Mouse (Mus musculus) embryonic facial prominence, embryonic 14.5 days (tissue): ENCODE measurements around the gene Spp2. TPM values are rescaled to one million over a fixed set of nuclear protein-coding genes. Genes with fewer than 3 reads are reported as not detected.

ENCODE experiments used
- ATAC-seq: fragments of 200-750 bp; cut with Nextera tagmentation; 2 replicates; pipeline ENCODE4 v1.8.0; 2017; ENCODE audit warnings: low read depth, moderate number of reproducible peaks, moderate TSS enrichment
- DNase-seq: peaks from one replicate; pipeline ENCODE4 v3.0.0-alpha.2; 2015; ENCODE audit warnings: low spot score
- H3K27ac ChIP-seq: fragments of 300-500 bp; sonication (generic); replicated peaks from 2 replicates; pipeline ENCODE4 v1.5.1; 2014; ENCODE audit warnings: low read depth, mild to moderate bottlenecking, low read length, moderate library complexity
- H3K27me3 ChIP-seq: fragments of 300-500 bp; sonication (generic); replicated peaks from 2 replicates; pipeline ENCODE4 v1.6.1; 2014; ENCODE audit warnings: low read length; ENCODE audit not compliant: control insufficient read depth, insufficient read depth
- H3K36me3 ChIP-seq: fragments of 300-500 bp; sonication (generic); 2 replicates; pipeline ENCODE4 v1.6.1; 2014; ENCODE audit warnings: low read length, mixed read lengths; ENCODE audit not compliant: control insufficient read depth, insufficient read depth
- H3K4me1 ChIP-seq: fragments of 300-500 bp; sonication (generic); 2 replicates; pipeline ENCODE4 v1.6.1; 2014; ENCODE audit warnings: antibody characterized with exemption, low read length; ENCODE audit not compliant: control insufficient read depth, insufficient read depth
- H3K4me2 ChIP-seq: fragments of 300-500 bp; sonication (generic); 2 replicates; pipeline ENCODE4 v1.6.1; 2014; ENCODE audit warnings: low read depth, mild to moderate bottlenecking, low read length, moderate library complexity, mixed read lengths
- H3K4me3 ChIP-seq: fragments of 300-500 bp; sonication (generic); 2 replicates; pipeline ENCODE4 v1.5.1; 2014; ENCODE audit warnings: low read depth, mild to moderate bottlenecking, low read length
- H3K9ac ChIP-seq: fragments of 300-500 bp; sonication (generic); 2 replicates; pipeline ENCODE4 v1.6.1; 2014; ENCODE audit warnings: low read depth, mild to moderate bottlenecking, low read length, moderate library complexity, mixed read lengths
- H3K9me3 ChIP-seq: fragments of 300-500 bp; sonication (generic); 2 replicates; pipeline ENCODE4 v1.6.1; 2016; ENCODE audit warnings: low read length; ENCODE audit not compliant: control insufficient read depth
- WGBS: fragments of 180-500 bp; shearing (Covaris S2); extraction: QIAGEN DNeasy Blood & Tissue Kit; methylation state at CpG from one replicate; pipeline ENCODE4 v1.1.7; 2014; 5-methylcytosine and 5-hydroxymethylcytosine counted together
- polyA plus RNA-seq: library from polyadenylated mRNA; unstranded; fragments of >200 nt; fragmentation: Nextera tagmentation; extraction: Ambion mirVana; gene quantifications from 2 replicates; pipeline ENCODE4 v1.2.1, GENCODE M21; 2014

Gene Spp2
- polyA plus RNA-seq, 1 experiment from 2014 or later, result 0.18 TPM

- no peak overlapping the region for H3K9ac ChIP-seq
Measured at GRCm38 (mm10) chr1:88456451-88457072, 49.8 kb downstream of the Spp2 start.

DNA sequence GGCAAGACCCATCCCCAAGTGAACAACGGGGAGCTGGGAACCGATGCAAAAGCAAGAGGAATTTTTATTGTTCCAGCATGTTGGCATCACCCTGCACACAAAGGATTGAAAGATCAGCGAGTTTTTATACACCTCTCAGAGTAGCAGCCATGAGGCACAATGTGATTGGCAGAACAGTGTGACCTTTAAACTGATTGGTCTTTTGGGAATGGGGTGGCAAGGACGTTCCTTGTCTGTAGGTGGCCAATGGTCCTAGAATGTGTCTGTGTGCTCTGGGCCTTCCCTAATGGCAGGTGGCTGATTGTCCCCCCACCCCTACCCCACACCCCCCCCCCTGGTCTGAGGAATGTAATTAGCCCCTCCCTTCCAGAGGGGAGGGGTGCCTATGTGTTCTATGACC is 52.4 kb downstream of the Spp2 start:
- no peak overlapping the region for H3K4me2 ChIP-seq
- no peak for ATAC-seq
- no peaks in the 10 kb centered on the region for H3K36me3 ChIP-seq
- H3K4me1 ChIP-seq, result peaks cover 16% of the 10 kb centered on the region
- H3K27ac ChIP-seq, result no peak overlapping the region
- DNase-seq, result no peak
- H3K4me3 ChIP-seq, result no peak overlapping the region
- 0 out of 2 replicates have a peak, but pooled peaks cover 3% of the 10 kb centered on the region for H3K9me3 ChIP-seq
- no peak overlapping the region for H3K9ac ChIP-seq
- WGBS, result 87% methylated on average over 4 of the region's 4 CpGs
- H3K27me3 ChIP-seq, result no peaks in the 10 kb centered on the region

More at GRCm38 (mm10) chr1:88456451-88457072, 49.8 kb downstream of the Spp2 start:
- Histone ChIP-seq H3K9me3 (0 out of 2 replicates have a peak, but pooled peaks cover 3% of the 10 kb centered on the region), H3K36me3 (no peaks in the 10 kb centered on the region), H3K27ac (no peak overlapping the region), H3K4me3 (no peak overlapping the region), H3K27me3 (no peaks in the 10 kb centered on the region), H3K4me2 (no peak overlapping the region), H3K4me1 (no peaks in the 10 kb centered on the region)
- WGBS, result 45% methylated on average over 14 of the region's 14 CpGs
- ATAC-seq, result peak; percentile 92
- DNase-seq, result peak; percentile 86

- 0 out of 2 replicates have a peak, but pooled peaks cover 3% of the 10 kb centered on the region for H3K9me3 ChIP-seq
- no peak overlapping the region for H3K27ac ChIP-seq
- peaks cover 16% of the 10 kb centered on the region for H3K4me1 ChIP-seq
- 84% methylated on average over 5 of the region's 5 CpGs for WGBS
- H3K4me2 ChIP-seq, result no peak overlapping the region
- ATAC-seq (no peak), DNase-seq (no peak)
- H3K27me3 ChIP-seq, result no peaks in the 10 kb centered on the region
- H3K9ac ChIP-seq, result no peak overlapping the region
- H3K36me3 ChIP-seq, result no peaks in the 10 kb centered on the region
- no peak overlapping the region for H3K4me3 ChIP-seq
Measured at GRCm38 (mm10) chr1:88459655-88460054, 52.9 kb downstream of the Spp2 start.

- Histone ChIP-seq H3K27me3 (no peaks in the 10 kb centered on the region), H3K9ac (no peak overlapping the region), H3K27ac (no peak overlapping the region), H3K4me2 (no peak overlapping the region), H3K9me3 (0 out of 2 replicates have a peak, but pooled peaks cover 3% of the 10 kb centered on the region), H3K36me3 (no peaks in the 10 kb centered on the region), H3K4me1 (peaks cover 16% of the 10 kb centered on the region), H3K4me3 (no peak overlapping the region)
- ATAC-seq (no peak), DNase-seq (no peak)
- WGBS, result 53% methylated on average over 1 of the region's 1 CpGs
Measured at GRCm38 (mm10) chr1:88461096-88461495, 54.3 kb downstream of the Spp2 start.

DNA sequence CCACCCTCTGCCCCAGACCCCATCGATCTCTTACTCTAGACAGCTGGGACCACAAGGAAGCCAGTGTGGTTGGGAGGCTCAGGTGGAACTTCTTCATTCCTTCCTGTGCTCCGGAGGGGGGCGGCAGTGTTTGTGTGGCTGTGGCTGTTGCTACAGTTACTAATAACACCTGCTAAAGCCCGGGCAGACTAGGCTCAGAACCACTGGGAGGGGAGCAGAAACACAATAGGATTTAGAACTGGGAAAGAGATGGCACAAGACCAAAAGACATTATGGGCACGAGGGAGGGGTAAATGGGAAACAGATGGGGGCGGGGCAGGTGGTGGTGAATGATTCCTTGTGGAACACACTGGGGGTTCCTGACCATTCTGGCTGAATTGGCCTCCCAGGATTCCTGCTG is 55.7 kb downstream of the Spp2 start:
- H3K4me1 ChIP-seq, result peaks cover 16% of the 10 kb centered on the region
- 0 out of 2 replicates have a peak, but pooled peaks cover 3% of the 10 kb centered on the region for H3K9me3 ChIP-seq
- ATAC-seq (peak; percentile 81), DNase-seq (peak; percentile 80)
- no peaks in the 10 kb centered on the region for H3K27me3 ChIP-seq
- no peak overlapping the region for H3K4me3 ChIP-seq
- 27% methylated on average over 6 of the region's 6 CpGs for WGBS
- H3K4me2 ChIP-seq, result no peak overlapping the region
- H3K9ac ChIP-seq, result no peak overlapping the region
- 0 out of 2 replicates have a peak overlapping the region, but pooled peaks have one; percentile 2 for H3K27ac ChIP-seq
- H3K36me3 ChIP-seq, result no peaks in the 10 kb centered on the region

- Histone ChIP-seq H3K4me1 (peaks cover 16% of the 10 kb centered on the region), H3K9ac (no peak overlapping the region), H3K36me3 (no peaks in the 10 kb centered on the region), H3K27me3 (no peaks in the 10 kb centered on the region), H3K9me3 (0 out of 2 replicates have a peak, but pooled peaks cover 3% of the 10 kb centered on the region), H3K4me2 (no peak overlapping the region), H3K27ac (0 out of 2 replicates have a peak overlapping the region, but pooled peaks have one; percentile 2), H3K4me3 (no peak overlapping the region)
- 77% methylated on average over 3 of the region's 3 CpGs for WGBS
- DNase-seq (no peak), ATAC-seq (no peak)
Measured at GRCm38 (mm10) chr1:88463241-88463640, 56.5 kb downstream of the Spp2 start.

DNA sequence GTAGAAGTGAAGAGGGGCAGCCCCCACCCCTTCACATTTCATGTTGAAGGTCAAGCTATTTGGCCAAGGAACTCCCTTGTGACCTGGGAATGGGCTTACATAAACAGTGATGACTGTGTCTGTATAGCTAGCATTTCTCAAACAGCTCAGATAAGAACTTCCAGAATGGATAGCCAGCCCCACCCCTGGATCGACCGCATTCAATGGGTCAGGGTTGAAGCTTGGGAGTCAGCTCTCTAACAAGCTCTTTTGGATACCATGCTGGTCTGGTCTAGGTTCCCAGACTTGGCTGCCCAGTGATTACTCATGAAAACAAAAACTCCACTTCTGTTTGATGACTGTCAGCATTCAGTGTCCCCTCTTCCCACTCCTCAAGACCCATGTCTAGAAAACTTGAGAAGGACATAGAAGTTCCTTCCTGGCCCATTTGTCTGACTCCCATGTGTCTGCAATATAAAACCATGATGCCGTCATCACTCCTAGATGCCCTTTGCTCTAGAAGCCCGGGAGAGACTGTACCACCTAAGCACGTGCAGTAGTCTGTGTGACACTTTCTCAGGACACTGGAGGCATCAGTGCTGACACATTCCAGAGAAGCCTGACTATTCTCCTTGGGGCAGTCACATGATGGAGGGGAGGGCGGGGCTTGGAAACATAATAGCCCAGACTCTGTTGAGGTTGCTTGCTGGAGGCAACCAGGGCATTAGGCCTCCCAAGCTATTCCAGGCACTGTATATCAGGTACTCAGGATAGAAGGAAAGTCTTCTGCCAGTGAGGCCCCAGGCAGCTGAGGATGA is 57.5 kb downstream of the Spp2 start:
- H3K36me3 ChIP-seq, result no peaks in the 10 kb centered on the region
- no peaks in the 10 kb centered on the region for H3K27me3 ChIP-seq
- H3K4me1 ChIP-seq, result peaks cover 16% of the 10 kb centered on the region
- no peak for ATAC-seq
- no peaks in the 10 kb centered on the region for H3K9me3 ChIP-seq
- H3K9ac ChIP-seq, result no peak overlapping the region
- no peak overlapping the region for H3K27ac ChIP-seq
- 73% methylated on average over 6 of the region's 6 CpGs for WGBS
- no peak overlapping the region for H3K4me3 ChIP-seq
- DNase-seq, result no peak
- H3K4me2 ChIP-seq, result no peak overlapping the region

DNA sequence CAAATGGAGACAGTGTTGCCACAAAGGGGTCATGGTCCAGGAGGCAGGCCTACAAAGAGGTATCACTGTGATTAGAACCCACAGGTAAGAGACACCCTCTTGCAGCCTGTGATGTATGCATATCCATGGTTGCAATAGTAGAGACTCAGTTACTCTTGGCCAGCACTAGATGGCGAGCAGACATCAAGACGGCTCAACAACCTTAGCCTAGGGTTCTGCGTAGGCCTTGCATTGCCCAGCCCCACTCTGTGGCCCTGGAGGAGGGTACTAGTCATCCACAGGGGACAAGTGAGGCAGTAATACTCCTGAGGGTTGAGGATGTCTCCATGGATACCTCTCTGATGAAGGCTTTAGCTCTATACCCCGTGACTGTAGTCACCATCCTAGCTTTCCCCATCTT is 59.0 kb downstream of the Spp2 start:
- DNase-seq, result peak; percentile 34
- H3K4me1 ChIP-seq, result peaks cover 16% of the 10 kb centered on the region
- WGBS, result 77% methylated on average over 4 of the region's 4 CpGs
- no peaks in the 10 kb centered on the region for H3K9me3 ChIP-seq
- no peak overlapping the region for H3K27ac ChIP-seq
- H3K36me3 ChIP-seq, result no peaks in the 10 kb centered on the region
- H3K4me3 ChIP-seq, result no peak overlapping the region
- no peaks in the 10 kb centered on the region for H3K27me3 ChIP-seq
- H3K4me2 ChIP-seq, result no peak overlapping the region
- H3K9ac ChIP-seq, result no peak overlapping the region
- no peak; the same call in 1 of the 2 replicates for ATAC-seq
